Mouse (Mus musculus): ENCODE results near the gene Map2.

Map2 gene

GRCm38 (mm10) chr1:66205517-66205916, 30.4 kb downstream of the Map2 start:
- DNase-seq (ENCODE audit: low read depth, low spot score) = no peak

DNA sequence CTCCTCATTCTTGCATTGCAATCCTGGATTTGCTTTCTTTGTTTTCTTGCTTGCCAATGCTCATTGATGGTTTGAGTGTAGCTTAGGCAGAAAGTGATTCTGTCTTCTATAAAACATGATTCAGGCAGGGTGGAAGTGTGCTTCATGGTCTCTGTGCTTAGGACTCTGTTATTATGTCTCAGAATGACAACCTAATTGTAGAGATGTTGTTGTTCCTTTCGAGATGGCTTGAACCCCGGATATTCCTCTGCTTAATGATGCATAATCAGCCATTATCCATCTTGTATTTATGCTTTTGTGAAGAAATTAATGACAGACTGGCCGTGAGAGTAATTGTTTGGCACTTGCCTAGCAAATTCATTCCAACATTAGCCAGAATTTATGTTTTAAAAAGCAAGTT, 31.8 kb downstream of the Map2 start:
- no peak for DNase-seq (ENCODE audit: low read depth, low spot score)

DNA sequence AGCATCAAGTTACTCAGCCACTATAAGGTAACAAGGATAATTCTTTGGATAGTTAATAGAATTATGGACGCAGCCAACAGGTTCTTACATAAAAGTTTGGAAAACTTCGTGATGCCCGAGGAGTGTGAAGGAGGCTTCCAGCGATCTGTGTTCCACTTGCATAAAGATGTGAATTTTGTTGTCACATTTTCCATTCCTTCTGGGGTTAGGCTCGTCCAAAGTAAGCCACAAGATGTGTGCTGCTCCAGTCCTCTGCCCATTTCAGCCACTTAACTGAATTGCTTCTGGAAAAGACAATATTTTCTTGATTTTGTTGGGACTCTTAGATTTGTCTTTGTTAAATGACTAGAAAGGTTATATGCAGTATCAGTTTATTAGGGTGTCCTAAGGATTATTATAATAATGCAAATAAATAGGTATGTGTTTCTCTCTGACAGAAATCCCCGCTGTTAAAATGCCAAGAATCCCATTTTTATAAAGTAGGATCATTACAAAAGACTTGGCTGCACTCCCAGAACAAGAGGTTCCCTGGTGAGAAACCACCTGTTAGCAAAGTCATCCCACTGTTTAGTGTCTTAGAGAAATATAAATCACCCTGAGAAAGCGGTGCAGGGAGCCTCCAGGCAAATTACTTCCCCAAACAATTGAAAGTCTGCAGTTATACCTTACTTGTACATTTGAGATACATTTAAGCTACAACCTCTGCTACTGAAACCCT, 36.2 kb downstream of the Map2 start:
- DNase-seq (ENCODE audit: low read depth, low spot score) = no peak

DNA sequence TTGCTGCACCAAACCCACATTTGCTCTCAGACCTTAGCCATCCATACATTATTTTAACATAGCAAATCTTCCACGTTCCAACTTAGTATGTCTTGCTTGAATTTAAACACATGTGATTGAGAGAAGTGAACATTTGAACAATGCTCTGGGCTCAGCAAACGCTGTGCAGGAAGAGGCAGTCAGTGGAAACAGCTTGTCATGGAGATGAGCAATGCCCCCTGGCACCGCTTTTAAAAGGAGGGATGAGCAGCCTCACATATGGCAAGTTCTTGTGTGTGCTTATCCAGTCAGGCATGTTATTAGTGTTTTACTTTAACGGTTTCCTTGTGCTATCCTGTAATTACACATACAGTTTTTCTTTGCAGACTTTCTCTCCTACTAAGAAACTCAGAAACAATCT, 46.4 kb downstream of the Map2 start:
- DNase-seq (ENCODE audit: low read depth, low spot score) = no peak

DNA sequence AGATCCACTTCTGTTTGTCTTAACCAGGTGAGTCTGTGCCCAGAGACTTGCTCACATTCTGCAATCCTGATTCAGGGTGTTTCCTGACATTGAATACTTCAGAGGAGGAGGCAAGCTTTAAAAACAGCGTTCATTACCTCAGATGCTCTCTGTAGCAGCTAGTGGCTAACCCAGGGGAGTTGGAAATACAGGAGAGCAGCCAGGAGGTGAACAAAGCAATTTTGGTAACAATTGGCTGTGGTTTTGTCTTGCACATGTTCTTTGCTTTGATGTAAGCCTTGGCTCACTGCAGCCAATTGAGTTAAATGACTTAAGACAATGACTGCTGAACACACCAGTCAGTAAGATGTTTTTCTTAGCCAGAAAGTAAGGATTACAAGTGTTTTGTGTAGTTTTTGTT, 48.3 kb downstream of the Map2 start:
- DNase-seq (ENCODE audit: low read depth, low spot score) = no peak

DNA sequence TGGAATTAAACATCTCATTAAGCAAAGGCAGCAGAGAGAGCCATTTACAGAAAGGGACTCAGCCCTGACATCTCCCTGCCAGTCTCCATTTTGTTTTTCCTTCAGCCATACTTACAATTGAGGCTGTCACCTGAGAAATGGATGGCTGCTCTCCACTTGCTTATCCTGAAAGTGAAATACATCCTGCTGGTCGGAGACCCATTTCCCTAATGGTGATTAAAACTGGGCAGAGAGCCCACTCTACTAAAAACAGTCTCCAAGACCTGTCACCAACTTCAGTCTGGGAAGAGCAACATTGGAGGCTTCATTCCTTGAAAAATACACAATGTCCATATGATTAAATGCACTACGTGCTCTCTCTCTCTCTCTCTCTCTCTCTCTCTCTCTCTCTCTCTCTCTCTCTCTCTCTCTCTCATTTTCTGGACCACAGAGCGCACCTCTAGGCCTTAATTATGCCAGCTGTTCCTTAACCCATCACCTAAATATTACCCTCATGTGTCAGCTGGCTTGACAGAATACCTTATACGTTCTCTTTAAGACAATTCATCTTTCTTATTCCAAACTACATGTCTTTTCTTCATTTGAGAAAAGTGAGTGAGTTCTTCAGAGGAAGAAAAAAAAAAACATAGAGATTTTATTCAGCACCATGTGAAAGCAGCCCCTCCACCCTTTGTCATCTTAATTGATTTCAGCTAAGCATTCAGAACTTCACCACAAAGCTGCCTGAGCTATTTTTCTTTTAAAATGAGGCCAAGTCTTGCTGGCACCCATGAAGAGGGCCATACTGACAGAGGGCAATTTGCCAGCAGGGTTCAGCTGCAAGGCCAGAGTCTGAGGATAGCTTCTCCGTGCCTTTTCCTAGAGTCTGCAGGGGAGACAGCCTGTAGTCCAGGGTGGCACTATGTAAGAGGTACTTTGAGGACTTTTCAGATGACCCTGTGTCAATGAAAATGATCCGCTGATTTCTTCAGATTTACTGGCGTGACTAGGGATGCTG, 51.6 kb downstream of the Map2 start:
- DNase-seq (ENCODE audit: low read depth, low spot score) = no peak

GRCm38 (mm10) chr1:66228205-66228604, 53.1 kb downstream of the Map2 start:
- DNase-seq (ENCODE audit: low read depth, low spot score) = no peak

DNA sequence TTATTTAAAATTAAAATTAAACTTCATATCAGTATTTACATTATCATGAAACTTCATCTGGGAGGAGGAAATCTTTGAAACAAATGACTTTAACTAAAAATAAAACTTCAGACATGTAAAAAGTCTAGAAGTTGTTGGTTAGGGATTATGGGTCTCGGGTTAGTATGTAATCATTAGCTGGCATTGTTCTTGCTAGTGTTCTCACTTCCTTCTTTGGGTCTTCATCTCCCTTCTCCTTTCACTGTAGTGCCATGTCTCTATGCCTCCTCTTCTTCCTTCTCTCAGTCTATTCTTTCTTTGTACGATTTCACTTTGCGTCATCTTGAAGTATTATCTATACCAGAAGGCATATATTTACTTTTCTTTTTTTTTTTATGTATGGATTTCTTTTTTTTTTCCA, 55.3 kb downstream of the Map2 start:
- DNase-seq (ENCODE audit: low read depth, low spot score) = no peak

- DNase-seq (ENCODE audit: low read depth, low spot score) = no peak
These were observed 56.9 kb downstream of the Map2 start for GRCm38 (mm10) chr1:66231963-66232362.

- no peak for DNase-seq (ENCODE audit: low read depth, low spot score)
These were observed 69.8 kb downstream of the Map2 start for GRCm38 (mm10) chr1:66244910-66245309.

DNA sequence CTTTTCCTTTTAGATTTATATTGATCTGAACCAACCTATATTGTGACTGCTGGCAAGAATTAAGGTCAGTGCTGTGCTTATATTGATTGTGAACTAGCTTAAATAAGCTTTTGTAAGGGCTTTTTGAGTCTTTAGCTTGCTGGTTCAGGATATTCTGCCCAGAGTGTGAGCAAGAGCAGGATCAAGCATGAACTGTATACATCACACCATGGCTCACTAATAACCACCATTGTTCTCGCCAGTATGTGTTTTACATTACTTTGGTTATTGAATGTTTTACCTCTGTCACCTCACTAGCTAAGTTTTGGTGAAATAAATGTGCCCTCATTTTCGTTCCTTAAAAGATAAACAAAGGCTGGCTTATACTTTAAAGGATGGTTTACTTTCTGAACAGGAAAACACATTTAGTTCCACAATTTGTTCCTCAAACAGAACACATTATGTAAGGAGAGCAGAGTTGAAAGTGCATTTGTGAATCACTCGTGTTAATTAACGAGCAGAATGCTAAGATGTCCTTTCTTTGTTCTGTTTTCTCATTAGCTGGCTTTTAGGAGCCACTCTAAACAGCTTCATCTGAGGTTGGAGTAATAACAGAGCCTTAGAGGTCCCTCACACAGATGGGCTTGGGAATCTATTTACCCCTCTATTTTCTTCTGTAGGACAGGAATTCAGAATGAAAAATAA, 76.7 kb downstream of the Map2 start:
- no peak for DNase-seq (ENCODE audit: low read depth, low spot score)

DNA sequence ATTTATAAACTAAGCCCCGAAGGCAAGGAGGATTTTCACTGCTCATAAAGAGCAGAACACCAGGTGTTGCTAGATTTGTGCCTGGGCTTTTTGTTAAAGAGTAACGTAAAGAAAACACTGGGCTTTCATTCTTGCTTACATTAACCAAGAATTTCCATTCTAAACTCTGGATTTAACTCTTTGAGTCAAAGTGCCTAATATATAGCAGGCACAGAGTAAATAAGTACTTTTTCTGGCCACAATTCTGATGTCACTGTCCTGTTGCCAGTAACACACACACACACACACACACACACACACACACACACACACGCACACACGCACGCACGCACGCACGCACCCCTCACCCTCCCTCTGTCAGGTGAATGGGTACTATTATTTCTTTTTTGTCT, 77.3 kb downstream of the Map2 start:
- no peak for DNase-seq (ENCODE audit: low read depth, low spot score)

GRCm38 (mm10) chr1:66263220-66263619, 88.1 kb downstream of the Map2 start:
- DNase-seq (ENCODE audit: low read depth, low spot score) = no peak

- DNase-seq (ENCODE audit: low read depth, low spot score) = no peak
These were observed 91.3 kb downstream of the Map2 start for GRCm38 (mm10) chr1:66266231-66266924.

GRCm38 (mm10) chr1:66277663-66278062, 102.6 kb downstream of the Map2 start:
- no peak for DNase-seq (ENCODE audit: low read depth, low spot score)

DNA sequence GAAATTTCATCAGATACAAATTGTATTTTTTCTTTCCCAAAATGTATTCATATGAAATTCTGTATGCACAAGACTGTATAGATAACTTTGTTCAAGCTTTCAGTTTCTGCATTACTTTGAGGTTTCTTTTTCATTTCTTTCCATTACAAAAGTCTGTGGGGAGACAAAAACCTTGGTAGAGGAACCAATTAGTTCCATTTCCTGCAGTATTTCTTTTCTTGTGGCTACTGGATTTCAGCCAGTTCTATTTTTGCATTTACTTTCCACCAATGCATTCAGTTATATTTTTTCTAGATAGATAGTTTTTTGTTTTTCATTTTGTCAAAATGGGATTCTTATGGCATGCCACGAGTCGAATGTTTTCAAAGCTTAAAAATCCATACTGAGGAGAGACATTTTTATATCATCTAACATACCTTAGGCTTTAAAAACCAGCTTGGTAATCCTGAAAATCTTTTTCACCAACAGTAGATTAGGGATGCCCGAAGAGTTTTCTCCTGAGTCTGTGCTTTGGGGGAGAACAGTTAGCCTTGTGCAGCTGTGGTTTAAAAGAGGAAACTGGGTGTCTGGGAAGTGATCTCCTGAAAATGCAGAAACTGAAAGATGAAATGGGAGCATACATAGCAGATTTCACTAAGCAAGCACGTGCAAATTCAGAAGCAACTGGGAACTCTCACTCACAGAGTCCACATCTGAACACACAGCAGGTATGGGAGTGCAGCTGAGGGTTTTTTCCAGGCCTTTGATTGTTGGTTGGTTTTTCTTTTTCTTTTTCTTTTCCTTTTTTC, 104.3 kb downstream of the Map2 start:
- no peak for DNase-seq (ENCODE audit: low read depth, low spot score)

GRCm38 (mm10) chr1:66280152-66280551, 105.1 kb downstream of the Map2 start:
- no peak for DNase-seq (ENCODE audit: low read depth, low spot score)

DNA sequence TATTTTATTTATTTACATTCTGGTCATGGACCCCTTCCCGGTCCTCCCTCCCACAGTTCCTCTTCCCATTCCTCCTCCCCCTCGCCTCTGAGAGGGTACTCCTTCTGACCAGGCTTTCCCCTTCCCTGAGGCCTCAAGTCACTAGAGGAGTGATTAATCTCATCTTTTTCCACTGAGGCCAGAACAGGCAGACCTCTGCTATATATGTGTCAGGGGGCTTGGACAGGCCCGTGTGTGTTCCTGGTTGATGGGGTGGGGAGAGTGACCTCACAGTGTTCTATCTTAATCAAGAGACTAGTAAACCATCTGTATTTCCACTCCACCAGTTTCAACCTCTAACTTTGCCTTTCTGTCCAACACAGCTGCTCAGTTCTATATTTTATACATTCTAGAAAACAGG, 107.4 kb downstream of the Map2 start:
- no peak for DNase-seq (ENCODE audit: low read depth, low spot score)

- DNase-seq (ENCODE audit: low read depth, low spot score) = no peak
These were observed 113.9 kb downstream of the Map2 start for GRCm38 (mm10) chr1:66288987-66289386.

- DNase-seq (ENCODE audit: low read depth, low spot score) = no peak
These were observed 117.2 kb downstream of the Map2 start for GRCm38 (mm10) chr1:66292121-66292881.

Data from c-Kit-negative CD71-positive TER-119-positive erythroid progenitor cells, embryonic 14.5 days (primary cell).